Mouse (Mus musculus): Measurements from ENCODE around the gene Ndufv1. TPM values are rescaled to one million over a fixed set of nuclear protein-coding genes. Genes with fewer than 3 reads are reported as not detected.
"Not testable (repeated sequence)": the region's sequence is repeated elsewhere in the genome, so short reads cannot be mapped to it uniquely, and the experiment has no call there.

Gene Ndufv1
- polyA plus RNA-seq, 1 experiment from 2014 or later, result 277 TPM

GRCm38 (mm10) chr19:4045966-4046865 lies 33.6 kb upstream of the Ndufv1 start, which contains the start of gene Gstp2:
TSS of gene Gstp2 (minus strand) at chr19:4046023.
- Histone ChIP-seq H3K27ac (ENCODE audit: low read depth, low read length) (no peak within 1 kb of the TSS), H3K4me1 (ENCODE audit: control insufficient read depth, insufficient read depth, low read depth, low read length) (no peaks in the 10 kb centered on the region), H3K36me3 (ENCODE audit: control insufficient read depth, insufficient read depth, low read length) (no peaks in the 10 kb centered on the region), H3K9ac (ENCODE audit: low read depth, low read length) (no peak within 1 kb of the TSS), H3K4me3 (ENCODE audit: low read length) (no peak within 1 kb of the TSS), H3K9me3 (ENCODE audit: control insufficient read depth, low read length) (no peaks in the 10 kb centered on the region), H3K27me3 (replicated peaks; ENCODE audit: control insufficient read depth, insufficient read depth, low read length) (no peaks in the 10 kb centered on the region), H3K4me2 (ENCODE audit: low read length) (peak within 1 kb of the TSS; percentile 41)
- 45% methylated on average over 16 of the region's 16 CpGs for WGBS
- ATAC-seq, result 0 out of 2 replicates have a peak, but pooled peaks have one; percentile 48

GRCm38 (mm10) chr19:4044109-4044508 lies 31.5 kb upstream of the Ndufv1 start:
- H3K27ac ChIP-seq (ENCODE audit: low read depth, low read length); H3K27me3 ChIP-seq (replicated peaks; ENCODE audit: control insufficient read depth, insufficient read depth, low read length); H3K4me2 ChIP-seq (ENCODE audit: low read length); ATAC-seq; H3K9me3 ChIP-seq (ENCODE audit: control insufficient read depth, low read length); H3K4me1 ChIP-seq (ENCODE audit: control insufficient read depth, insufficient read depth, low read depth, low read length); H3K4me3 ChIP-seq (ENCODE audit: low read length); H3K9ac ChIP-seq (ENCODE audit: low read depth, low read length); H3K36me3 ChIP-seq (ENCODE audit: control insufficient read depth, insufficient read depth, low read length): not testable (repeated sequence)
- WGBS, result 89% methylated on average over 5 of the region's 5 CpGs

- Histone ChIP-seq H3K27ac (ENCODE audit: low read depth, low read length) (no peak overlapping the region), H3K27me3 (replicated peaks; ENCODE audit: control insufficient read depth, insufficient read depth, low read length) (no peaks in the 10 kb centered on the region), H3K4me1 (ENCODE audit: control insufficient read depth, insufficient read depth, low read depth, low read length) (no peaks in the 10 kb centered on the region; the same call in 1 of the 2 replicates), H3K36me3 (ENCODE audit: control insufficient read depth, insufficient read depth, low read length) (no peaks in the 10 kb centered on the region), H3K4me2 (ENCODE audit: low read length) (no peak overlapping the region), H3K4me3 (ENCODE audit: low read length) (no peak overlapping the region), H3K9ac (ENCODE audit: low read depth, low read length) (no peak overlapping the region), H3K9me3 (ENCODE audit: control insufficient read depth, low read length) (no peaks in the 10 kb centered on the region)
- WGBS, result 68% methylated on average over 14 of the region's 14 CpGs
- ATAC-seq, result no peak
These were observed 29.5 kb upstream of the Ndufv1 start for GRCm38 (mm10) chr19:4042124-4042523.

GRCm38 (mm10) chr19:4041500-4041899 lies 28.9 kb upstream of the Ndufv1 start:
- not testable (repeated sequence) for H3K4me1 ChIP-seq (ENCODE audit: control insufficient read depth, insufficient read depth, low read depth, low read length); H3K4me2 ChIP-seq (ENCODE audit: low read length); H3K27ac ChIP-seq (ENCODE audit: low read depth, low read length); ATAC-seq; H3K9me3 ChIP-seq (ENCODE audit: control insufficient read depth, low read length); H3K27me3 ChIP-seq (replicated peaks; ENCODE audit: control insufficient read depth, insufficient read depth, low read length); H3K4me3 ChIP-seq (ENCODE audit: low read length); H3K36me3 ChIP-seq (ENCODE audit: control insufficient read depth, insufficient read depth, low read length); H3K9ac ChIP-seq (ENCODE audit: low read depth, low read length)
- 90% methylated on average over 3 of the region's 4 CpGs for WGBS

- ATAC-seq; H3K9ac ChIP-seq (ENCODE audit: low read depth, low read length); H3K4me3 ChIP-seq (ENCODE audit: low read length); H3K9me3 ChIP-seq (ENCODE audit: control insufficient read depth, low read length); H3K4me1 ChIP-seq (ENCODE audit: control insufficient read depth, insufficient read depth, low read depth, low read length); H3K4me2 ChIP-seq (ENCODE audit: low read length); H3K27ac ChIP-seq (ENCODE audit: low read depth, low read length); H3K27me3 ChIP-seq (replicated peaks; ENCODE audit: control insufficient read depth, insufficient read depth, low read length); H3K36me3 ChIP-seq (ENCODE audit: control insufficient read depth, insufficient read depth, low read length): not testable (repeated sequence)
- WGBS, result 84% methylated on average over 5 of the region's 5 CpGs
These were observed 28.3 kb upstream of the Ndufv1 start for GRCm38 (mm10) chr19:4040941-4041340.

- Histone ChIP-seq H3K9me3 (ENCODE audit: control insufficient read depth, low read length) (no peaks in the 10 kb centered on the region), H3K27ac (ENCODE audit: low read depth, low read length) (peak within 1 kb of the TSS; percentile 70), H3K4me2 (ENCODE audit: low read length) (peak within 1 kb of the TSS; percentile 65), H3K9ac (ENCODE audit: low read depth, low read length) (peak within 1 kb of the TSS; percentile 89), H3K27me3 (replicated peaks; ENCODE audit: control insufficient read depth, insufficient read depth, low read length) (no peaks in the 10 kb centered on the region), H3K36me3 (ENCODE audit: control insufficient read depth, insufficient read depth, low read length) (no peaks in the 10 kb centered on the region), H3K4me3 (ENCODE audit: low read length) (peak within 1 kb of the TSS; percentile 73), H3K4me1 (ENCODE audit: control insufficient read depth, insufficient read depth, low read depth, low read length) (peaks cover 7% of the 10 kb centered on the region)
- peak; percentile 95 for ATAC-seq
- WGBS, result 0% methylated on average over 25 of the region's 26 CpGs
These were observed 25.2 kb upstream of the Ndufv1 start, which contains the start of gene Gstp1 for GRCm38 (mm10) chr19:4037788-4038232. TSS of gene Gstp1 (minus strand) at chr19:4037985.

- H3K4me1 ChIP-seq (ENCODE audit: control insufficient read depth, insufficient read depth, low read depth, low read length); H3K36me3 ChIP-seq (ENCODE audit: control insufficient read depth, insufficient read depth, low read length); H3K9me3 ChIP-seq (ENCODE audit: control insufficient read depth, low read length); H3K27me3 ChIP-seq (replicated peaks; ENCODE audit: control insufficient read depth, insufficient read depth, low read length): not testable (repeated sequence)
- Histone ChIP-seq H3K4me3 (ENCODE audit: low read length) (peak overlapping the region; percentile 73), H3K27ac (ENCODE audit: low read depth, low read length) (peak overlapping the region; percentile 70), H3K9ac (ENCODE audit: low read depth, low read length) (peak overlapping the region; percentile 89), H3K4me2 (ENCODE audit: low read length) (peak overlapping the region; percentile 65)
- ATAC-seq, result peak; percentile 62
- 23% methylated on average over 7 of the region's 8 CpGs for WGBS
These were observed 24.7 kb upstream of the Ndufv1 start for GRCm38 (mm10) chr19:4037154-4037787.

- H3K4me3 ChIP-seq (ENCODE audit: low read length), result no peak overlapping the region
- 70% methylated on average over 12 of the region's 12 CpGs for WGBS
- no peak for ATAC-seq
- no peaks in the 10 kb centered on the region for H3K27me3 ChIP-seq (replicated peaks; ENCODE audit: control insufficient read depth, insufficient read depth, low read length)
- no peaks in the 10 kb centered on the region for H3K36me3 ChIP-seq (ENCODE audit: control insufficient read depth, insufficient read depth, low read length)
- peak overlapping the region; percentile 34 for H3K4me2 ChIP-seq (ENCODE audit: low read length)
- H3K4me1 ChIP-seq (ENCODE audit: control insufficient read depth, insufficient read depth, low read depth, low read length), result peaks cover 7% of the 10 kb centered on the region
- no peak overlapping the region for H3K27ac ChIP-seq (ENCODE audit: low read depth, low read length)
- H3K9me3 ChIP-seq (ENCODE audit: control insufficient read depth, low read length), result no peaks in the 10 kb centered on the region
- H3K9ac ChIP-seq (ENCODE audit: low read depth, low read length), result no peak overlapping the region
These were observed 23.9 kb upstream of the Ndufv1 start for GRCm38 (mm10) chr19:4036327-4037045.

GRCm38 (mm10) chr19:4033742-4034141 lies 21.1 kb upstream of the Ndufv1 start:
- no peaks in the 10 kb centered on the region for H3K27me3 ChIP-seq (replicated peaks; ENCODE audit: control insufficient read depth, insufficient read depth, low read length)
- H3K36me3 ChIP-seq (ENCODE audit: control insufficient read depth, insufficient read depth, low read length), result no peaks in the 10 kb centered on the region
- no peak overlapping the region for H3K27ac ChIP-seq (ENCODE audit: low read depth, low read length)
- no peak for ATAC-seq
- WGBS, result 67% methylated on average over 5 of the region's 5 CpGs
- no peak overlapping the region for H3K4me3 ChIP-seq (ENCODE audit: low read length)
- no peak overlapping the region for H3K9ac ChIP-seq (ENCODE audit: low read depth, low read length)
- peaks cover 7% of the 10 kb centered on the region for H3K4me1 ChIP-seq (ENCODE audit: control insufficient read depth, insufficient read depth, low read depth, low read length)
- H3K4me2 ChIP-seq (ENCODE audit: low read length), result no peak overlapping the region
- no peaks in the 10 kb centered on the region for H3K9me3 ChIP-seq (ENCODE audit: control insufficient read depth, low read length)
